Mouse (Mus musculus) limb, embryonic 10.5 days (tissue): Measurements from ENCODE around the gene Mien1. TPM values are rescaled to one million over a fixed set of nuclear protein-coding genes. Genes with fewer than 3 reads are reported as not detected.
A peak's percentile ranks its signal among the peaks of the same experiment; 100 is the strongest.

Experiments used
- DNase-seq: peaks from one replicate; pipeline ENCODE4 v3.0.0-alpha.2; 2017; ENCODE audit warnings: low spot score
- H3K27ac ChIP-seq: fragments of 300-500 bp; sonication (generic); 2 replicates; pipeline ENCODE4 v1.5.1; 2016; ENCODE audit warnings: mild to moderate bottlenecking
- H3K27me3 ChIP-seq: fragments of 300-500 bp; sonication (generic); 2 replicates; pipeline ENCODE4 v1.6.1; 2016; ENCODE audit warnings: low read depth, mild to moderate bottlenecking; ENCODE audit not compliant: poor library complexity, severe bottlenecking
- H3K36me3 ChIP-seq: fragments of 300-500 bp; sonication (generic); 2 replicates; pipeline ENCODE4 v1.6.1; 2016; ENCODE audit warnings: mild to moderate bottlenecking, moderate library complexity
- H3K4me1 ChIP-seq: fragments of 300-500 bp; sonication (generic); 2 replicates; pipeline ENCODE4 v1.6.1; 2016
- H3K4me3 ChIP-seq: fragments of 300-500 bp; sonication (generic); 2 replicates; pipeline ENCODE4 v1.5.1; 2016; ENCODE audit warnings: mild to moderate bottlenecking, moderate library complexity
- H3K9me3 ChIP-seq: fragments of 300-500 bp; sonication (generic); replicated peaks from 2 replicates; pipeline ENCODE4 v1.6.1; 2016; ENCODE audit warnings: mild to moderate bottlenecking
- WGBS: fragments of 180-500 bp; shearing (Covaris S2); methylation state at CpG from one replicate; pipeline ENCODE4 v1.1.7; 2016; 5-methylcytosine and 5-hydroxymethylcytosine counted together
- polyA plus RNA-seq: library from polyadenylated mRNA; unstranded; fragments of >200 nt; fragmentation: Nextera tagmentation; extraction: Ambion mirVana; gene quantifications from 2 replicates; pipeline ENCODE4 v1.2.1, GENCODE M21; 2016

Gene Mien1
- 76.8 and 81.3 TPM in 2 replicates for polyA plus RNA-seq

DNA sequence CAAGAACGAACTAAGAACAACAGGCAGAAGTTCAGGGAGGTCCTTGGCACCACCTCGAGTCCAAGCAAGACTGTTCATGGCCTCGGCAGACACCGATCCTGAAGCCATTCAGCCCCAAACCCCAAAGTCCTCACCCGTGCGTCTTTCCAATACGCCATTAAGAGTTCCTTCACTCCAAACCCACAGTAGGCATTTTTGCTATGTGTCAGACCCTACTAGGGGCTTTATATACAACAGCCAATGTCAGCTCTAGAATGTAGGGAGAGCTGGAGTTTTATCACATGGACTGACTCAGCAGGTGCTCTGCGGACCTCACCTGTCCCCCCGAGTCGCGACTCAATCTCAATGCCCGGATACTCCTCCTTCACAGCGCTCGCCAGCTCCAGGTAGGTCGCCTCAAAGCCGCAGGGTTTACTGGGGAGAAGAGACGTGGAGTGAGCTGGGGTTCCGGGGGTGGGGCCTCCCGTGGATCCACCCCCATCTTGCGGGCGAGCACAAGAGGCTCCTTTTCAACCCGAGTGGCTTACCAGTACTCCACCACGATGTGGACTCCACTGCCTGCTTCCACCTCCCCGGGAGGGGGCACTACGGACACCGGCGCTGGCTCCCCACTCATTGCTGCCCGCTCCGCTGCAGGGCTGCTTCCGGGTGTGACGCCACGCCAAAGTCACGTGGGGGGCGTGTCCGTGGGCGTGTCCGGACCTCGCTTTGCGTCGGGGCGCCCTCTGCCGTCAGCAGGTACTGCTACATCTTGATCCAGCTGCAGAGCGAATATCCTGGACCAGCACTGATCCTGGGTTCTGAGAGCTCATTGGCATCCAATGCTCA, at the start of gene Mien1:
Gene Mien1, minus strand, starts transcription at position 661 of the 828 bp plus-strand sequence.
- DNase-seq = peak; percentile 100
- Histone ChIP-seq H3K36me3 (peaks cover 39% of the 10 kb centered on the region), H3K4me3 (peak within 1 kb of the TSS; percentile 71), H3K9me3 (no peaks in the 10 kb centered on the region), H3K4me1 (peaks cover 8% of the 10 kb centered on the region), H3K27me3 (no peaks in the 10 kb centered on the region), H3K27ac (peak within 1 kb of the TSS; percentile 80)
- 3% methylated on average over 43 of the region's 43 CpGs for WGBS

DNA sequence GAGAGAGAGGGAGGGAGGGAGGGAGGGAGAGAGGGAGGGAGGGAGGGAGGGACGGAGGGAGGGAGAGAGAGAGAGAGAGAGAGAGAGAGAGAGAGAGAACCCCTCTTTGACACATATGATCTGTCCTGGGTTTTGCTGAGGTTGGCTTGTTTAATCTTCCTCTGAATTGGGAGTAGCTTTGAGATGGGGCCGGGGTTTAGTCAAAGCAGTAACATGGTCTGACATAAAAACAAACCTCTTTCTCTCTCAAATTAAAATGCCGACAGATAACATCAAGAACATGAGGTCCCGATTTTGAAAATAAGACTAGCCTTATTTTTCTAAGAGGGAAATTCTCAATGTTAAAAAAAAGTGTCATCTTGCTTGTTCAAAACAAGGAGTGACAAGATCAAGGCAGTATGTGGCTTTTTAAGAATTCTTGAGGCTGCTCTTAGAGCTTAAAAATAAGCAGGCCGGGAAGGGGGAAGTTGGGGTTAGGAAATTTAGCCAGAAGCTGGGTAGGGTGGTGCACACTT, 48.8 kb upstream of the Mien1 start:
- no peaks in the 10 kb centered on the region for H3K9me3 ChIP-seq
- no peak overlapping the region for H3K27ac ChIP-seq
- H3K36me3 ChIP-seq = no peaks in the 10 kb centered on the region
- no peaks in the 10 kb centered on the region for H3K27me3 ChIP-seq
- WGBS = 91% methylated on average over 5 of the region's 5 CpGs
- H3K4me1 ChIP-seq = peaks cover 12% of the 10 kb centered on the region
- no peak for DNase-seq
- H3K4me3 ChIP-seq = no peak overlapping the region

GRCm38 (mm10) chr11:98485749-98486148, 47.0 kb upstream of the Mien1 start:
- Histone ChIP-seq H3K9me3 (no peaks in the 10 kb centered on the region), H3K4me1 (peaks cover 9% of the 10 kb centered on the region), H3K4me3 (no peak overlapping the region), H3K27me3 (no peaks in the 10 kb centered on the region), H3K27ac (no peak overlapping the region), H3K36me3 (no peaks in the 10 kb centered on the region)
- DNase-seq = no peak
- 88% methylated on average over 2 of the region's 2 CpGs for WGBS

- no peak overlapping the region for H3K27ac ChIP-seq
- H3K4me1 ChIP-seq = peaks cover 8% of the 10 kb centered on the region
- no peaks in the 10 kb centered on the region for H3K36me3 ChIP-seq
- no peak overlapping the region for H3K4me3 ChIP-seq
- 88% methylated on average over 10 of the region's 10 CpGs for WGBS
- H3K27me3 ChIP-seq = no peaks in the 10 kb centered on the region
- DNase-seq = no peak
- H3K9me3 ChIP-seq = no peaks in the 10 kb centered on the region
Observed at GRCm38 (mm10) chr11:98482067-98482466, 43.3 kb upstream of the Mien1 start.

DNA sequence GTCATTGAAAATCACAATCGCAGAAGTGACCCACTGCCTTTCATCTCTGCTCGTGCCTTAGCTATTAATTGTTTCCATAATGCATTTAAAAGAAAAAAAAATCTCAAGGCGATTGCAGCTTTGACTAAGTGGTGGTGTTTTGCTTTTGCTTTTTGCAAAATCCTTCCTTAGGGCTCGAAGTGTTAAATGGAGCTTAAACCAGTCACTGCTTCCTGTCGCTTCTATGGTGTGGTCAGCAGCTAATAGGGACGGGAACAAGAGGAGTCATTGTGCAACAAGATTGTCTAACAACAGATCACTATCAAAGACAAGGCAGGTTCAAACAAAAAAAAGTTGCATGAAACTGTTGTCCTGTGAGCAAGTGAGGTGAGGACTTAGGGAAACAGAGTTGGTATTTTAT, 42.4 kb upstream of the Mien1 start:
- Histone ChIP-seq H3K9me3 (no peaks in the 10 kb centered on the region), H3K36me3 (no peaks in the 10 kb centered on the region), H3K4me1 (peaks cover 8% of the 10 kb centered on the region), H3K27ac (no peak overlapping the region), H3K4me3 (no peak overlapping the region), H3K27me3 (no peaks in the 10 kb centered on the region)
- 80% methylated on average over 6 of the region's 6 CpGs for WGBS
- no peak for DNase-seq

GRCm38 (mm10) chr11:98479940-98480497, 41.2 kb upstream of the Mien1 start:
- H3K9me3 ChIP-seq = no peaks in the 10 kb centered on the region
- H3K27ac ChIP-seq = no peak overlapping the region; the same call in 1 of the 2 replicates
- H3K27me3 ChIP-seq = no peaks in the 10 kb centered on the region
- H3K36me3 ChIP-seq = no peaks in the 10 kb centered on the region
- WGBS = 78% methylated on average over 12 of the region's 12 CpGs
- H3K4me3 ChIP-seq = no peak overlapping the region
- H3K4me1 ChIP-seq = peaks cover 8% of the 10 kb centered on the region
- no peak for DNase-seq

DNA sequence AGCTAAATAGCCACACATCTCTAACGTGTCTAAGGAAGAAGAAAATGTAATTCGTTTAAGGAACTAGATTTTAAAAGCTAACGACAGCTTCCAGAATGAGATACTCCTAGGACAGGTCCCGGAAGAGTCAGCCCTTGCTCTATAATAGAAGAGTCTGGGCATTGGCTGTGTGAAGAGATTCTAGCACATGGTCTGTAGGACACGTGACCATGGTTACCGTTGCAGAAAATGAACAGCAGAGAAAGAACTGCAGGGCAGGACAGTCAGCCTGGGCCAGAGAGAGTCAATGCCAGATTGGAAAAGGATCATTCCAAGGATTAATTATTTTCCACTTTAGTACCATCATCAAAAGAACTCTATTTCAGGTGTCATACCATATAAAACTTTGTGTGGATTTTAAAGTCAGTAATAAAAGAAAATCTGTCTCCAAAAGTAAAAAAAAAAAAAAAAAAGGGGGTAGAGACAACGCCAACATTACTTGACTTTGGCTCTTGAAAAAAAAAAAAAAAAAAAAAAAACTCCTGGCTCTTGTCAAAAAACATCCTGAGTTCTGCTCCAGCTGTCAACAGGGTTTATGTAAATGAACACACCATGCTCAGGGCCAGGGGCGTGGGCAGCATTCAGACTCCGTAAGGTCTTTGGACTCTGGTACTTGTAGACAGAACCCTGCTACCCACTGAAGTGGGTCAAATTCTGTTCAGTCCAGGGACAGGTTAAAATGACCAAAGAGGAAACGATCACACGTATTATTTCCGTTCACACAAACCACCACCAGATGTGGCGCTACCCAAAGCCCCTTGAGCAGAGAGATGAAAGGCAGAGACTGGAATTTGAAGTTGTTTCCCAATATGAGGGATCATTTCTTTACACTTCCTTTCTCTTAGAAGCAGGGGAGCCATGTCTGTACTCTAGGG, 40.5 kb upstream of the Mien1 start:
- H3K9me3 ChIP-seq = no peaks in the 10 kb centered on the region
- 67% methylated on average over 13 of the region's 13 CpGs for WGBS
- H3K27me3 ChIP-seq = no peaks in the 10 kb centered on the region
- DNase-seq = no peak
- no peak overlapping the region; the same call in 1 of the 2 replicates for H3K27ac ChIP-seq
- peaks cover 8% of the 10 kb centered on the region for H3K4me1 ChIP-seq
- no peaks in the 10 kb centered on the region for H3K36me3 ChIP-seq
- H3K4me3 ChIP-seq = no peak overlapping the region

DNA sequence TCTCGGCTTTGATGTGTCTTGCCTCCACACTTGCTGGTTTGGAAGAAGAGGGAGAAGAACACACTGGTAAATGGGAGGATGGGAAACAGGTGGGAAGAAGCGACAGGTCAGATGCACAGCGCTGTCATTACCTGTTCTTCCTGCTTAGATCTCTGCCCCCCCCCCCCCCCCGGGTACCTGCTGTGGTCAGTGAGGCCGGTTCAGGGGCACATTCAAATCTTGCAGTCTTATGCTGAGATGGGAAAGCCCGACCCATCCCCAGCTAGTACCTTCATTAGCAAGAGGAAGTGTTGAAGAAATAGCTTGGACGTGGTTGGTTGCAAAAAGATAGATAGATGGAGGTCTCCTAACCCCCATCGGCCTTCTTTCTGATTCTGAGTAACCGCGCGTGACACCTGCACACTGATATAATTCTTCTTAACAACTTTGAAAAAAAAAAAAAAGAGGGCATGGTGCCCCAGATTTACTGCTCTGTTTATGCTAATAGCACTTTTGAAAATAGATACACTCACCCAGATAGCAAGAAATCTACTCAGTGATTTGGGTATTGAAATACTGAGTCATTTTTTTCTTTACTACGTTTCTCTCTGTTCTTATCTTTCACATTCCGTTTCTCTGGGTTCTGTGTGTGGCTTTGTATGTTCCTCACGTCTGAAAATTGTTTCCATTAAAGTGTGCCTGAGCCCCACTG, 38.4 kb upstream of the Mien1 start:
- H3K27ac ChIP-seq = no peak overlapping the region
- peaks cover 8% of the 10 kb centered on the region for H3K4me1 ChIP-seq
- H3K27me3 ChIP-seq = no peaks in the 10 kb centered on the region
- no peak overlapping the region for H3K4me3 ChIP-seq
- no peaks in the 10 kb centered on the region for H3K36me3 ChIP-seq
- WGBS = 73% methylated on average over 14 of the region's 14 CpGs
- no peaks in the 10 kb centered on the region for H3K9me3 ChIP-seq
- DNase-seq = no peak

- peaks cover 5% of the 10 kb centered on the region; the same call in 1 of the 2 replicates for H3K27me3 ChIP-seq
- no peaks in the 10 kb centered on the region for H3K9me3 ChIP-seq
- no peaks in the 10 kb centered on the region for H3K36me3 ChIP-seq
- DNase-seq = no peak
- 83% methylated on average over 4 of the region's 4 CpGs for WGBS
- H3K4me3 ChIP-seq = no peak overlapping the region
- no peak overlapping the region for H3K27ac ChIP-seq
- peaks cover 13% of the 10 kb centered on the region for H3K4me1 ChIP-seq
Observed at GRCm38 (mm10) chr11:98476434-98476807, 37.6 kb upstream of the Mien1 start.

- no peak for DNase-seq
- H3K27me3 ChIP-seq = peaks cover 9% of the 10 kb centered on the region
Observed at GRCm38 (mm10) chr11:98475630-98476433, 37.0 kb upstream of the Mien1 start.

GRCm38 (mm10) chr11:98474967-98475366, 36.2 kb upstream of the Mien1 start:
- no peak for DNase-seq

More at GRCm38 (mm10) chr11:98475630-98476433, 37.0 kb upstream of the Mien1 start:
- H3K9me3 ChIP-seq = no peaks in the 10 kb centered on the region
- H3K27ac ChIP-seq = no peak overlapping the region
- no peaks in the 10 kb centered on the region for H3K36me3 ChIP-seq
- H3K4me1 ChIP-seq = peaks cover 13% of the 10 kb centered on the region
- no peak overlapping the region for H3K4me3 ChIP-seq
- WGBS = 91% methylated on average over 9 of the region's 9 CpGs

More at GRCm38 (mm10) chr11:98474967-98475366, 36.2 kb upstream of the Mien1 start:
- Histone ChIP-seq H3K27me3 (peaks cover 11% of the 10 kb centered on the region), H3K4me1 (peaks cover 13% of the 10 kb centered on the region), H3K27ac (no peak overlapping the region), H3K9me3 (no peaks in the 10 kb centered on the region), H3K36me3 (no peaks in the 10 kb centered on the region), H3K4me3 (no peak overlapping the region)
- WGBS = 90% methylated on average over 11 of the region's 11 CpGs
